Mouse (Mus musculus): ENCODE measurements around the gene Qk. TPM values are rescaled to one million over a fixed set of nuclear protein-coding genes. Genes with fewer than 3 reads are reported as not detected.

The Qk gene
- total and polyA plus RNA-seq, 3 experiments = 58.4 to 1,938 (median 128) TPM

GRCm38 (mm10) chr17:10198231-10198630 lies 121.4 kb downstream of the Qk start:
- H3K9me3 ChIP-seq (replicated peaks; ENCODE audit: insufficient read depth, low read length) = no peaks in the 10 kb centered on the region
- no peak overlapping the region for H3K9ac ChIP-seq (ENCODE audit: control insufficient read depth, low read depth, low read length, poor library complexity, severe bottlenecking)
- TF ChIP-seq GABPA (IDR thresholded peaks at IDR 0.05; ENCODE audit: low read depth, low read length) = no peak
- TF ChIP-seq MAFK (IDR thresholded peaks at IDR 0.05; ENCODE audit: borderline replicate concordance, low read depth, low read length) = no peak
- no peak for TF ChIP-seq ETS1 (IDR thresholded peaks at IDR 0.05; ENCODE audit: low read depth, low read length)
- TF ChIP-seq USF1 (IDR thresholded peaks at IDR 0.05; ENCODE audit: low read depth, low read length) = no peak
- no peak for TF ChIP-seq UBTF (IDR thresholded peaks at IDR 0.05; ENCODE audit: borderline replicate concordance, insufficient read depth, low read depth, low read length)
- TF ChIP-seq ELF1 (IDR thresholded peaks at IDR 0.05; ENCODE audit: low read depth, low read length) = no peak
- no peak for TF ChIP-seq TCF12 (IDR thresholded peaks at IDR 0.05; ENCODE audit: low read depth, low read length)
- TF ChIP-seq TAL1 (IDR thresholded peaks at IDR 0.05; ENCODE audit: low read length) = no peak
- TF ChIP-seq BHLHE40 (IDR thresholded peaks at IDR 0.05; ENCODE audit: borderline replicate concordance, low read depth, low read length) = no peak
- TF ChIP-seq ZKSCAN1 (IDR thresholded peaks at IDR 0.05; ENCODE audit: low read depth, low read length) = no peak
- no peak for TF ChIP-seq RAD21 (IDR thresholded peaks at IDR 0.05; ENCODE audit: low read depth, low read length)
- no peak for TF ChIP-seq USF2 (IDR thresholded peaks at IDR 0.05; ENCODE audit: borderline replicate concordance in 1 of 2, insufficient read depth in 1 of 2, low read depth in 1 of 2, low read length in 2 of 2)
- no peak for TF ChIP-seq EP300 (IDR thresholded peaks at IDR 0.05; ENCODE audit: low read depth in 1 of 2, low read length in 2 of 2)
- TF ChIP-seq RCOR1 (IDR thresholded peaks at IDR 0.05; ENCODE audit: low read depth, low read length) = no peak
- no peak for TF ChIP-seq POLR2AphosphoS5 (IDR thresholded peaks at IDR 0.05; ENCODE audit: borderline replicate concordance, low read depth, low read length)
- no peak for TF ChIP-seq MAX (IDR thresholded peaks at IDR 0.05; ENCODE audit: low read length)
- no peak for TF ChIP-seq ZMIZ1 (IDR thresholded peaks at IDR 0.05; ENCODE audit: low read depth, low read length)
- TF ChIP-seq JUND (IDR thresholded peaks at IDR 0.05; ENCODE audit: low read depth, low read length) = no peak
- TF ChIP-seq MEF2A (IDR thresholded peaks at IDR 0.05; ENCODE audit: extremely low read depth, insufficient replicate concordance, low read depth, low read length, poor library complexity, severe bottlenecking) = no peak
- H3K4me3 ChIP-seq (ENCODE audit: control insufficient read depth in 1 of 2, insufficient read depth in 1 of 2, low read depth in 2 of 2, low read length in 2 of 2) = no peak overlapping the region
- H3K36me3 ChIP-seq (ENCODE audit: control insufficient read depth in 1 of 2, insufficient read depth in 2 of 2, low read length in 2 of 2) = no peaks in the 10 kb centered on the region; a peak in 2 of 4 replicates
- no peaks in the 10 kb centered on the region for H3K79me2 ChIP-seq (ENCODE audit: control insufficient read depth, insufficient read depth, low read length, poor library complexity)
- no peaks in the 10 kb centered on the region for H3K4me1 ChIP-seq (ENCODE audit: control insufficient read depth in 1 of 2, insufficient read depth in 2 of 2, low read length in 2 of 2)
- no peaks in the 10 kb centered on the region for H3K27me3 ChIP-seq (ENCODE audit: control insufficient read depth in 1 of 2, insufficient read depth in 2 of 2, low read length in 2 of 2)
- H3K27ac ChIP-seq (ENCODE audit: control insufficient read depth, low read depth, low read length) = no peak overlapping the region
- no peak for DNase-seq (ENCODE audit: low read depth, low spot score)

- no peak for DNase-seq (ENCODE audit: low read depth, low spot score)
- Histone ChIP-seq H3K9ac (ENCODE audit: control insufficient read depth, low read depth, low read length, poor library complexity, severe bottlenecking) (no peak overlapping the region), H3K9me3 (replicated peaks; ENCODE audit: insufficient read depth, low read length) (no peaks in the 10 kb centered on the region), H3K36me3 (ENCODE audit: control insufficient read depth in 1 of 2, insufficient read depth in 2 of 2, low read length in 2 of 2) (no peaks in the 10 kb centered on the region), H3K27me3 (ENCODE audit: control insufficient read depth in 1 of 2, insufficient read depth in 2 of 2, low read length in 2 of 2) (no peaks in the 10 kb centered on the region), H3K27ac (ENCODE audit: control insufficient read depth, low read depth, low read length) (no peak overlapping the region), H3K79me2 (ENCODE audit: control insufficient read depth, insufficient read depth, low read length, poor library complexity) (no peaks in the 10 kb centered on the region), H3K4me1 (ENCODE audit: control insufficient read depth in 1 of 2, insufficient read depth in 2 of 2, low read length in 2 of 2) (no peaks in the 10 kb centered on the region; a peak in 1 of 4 replicates), H3K4me3 (ENCODE audit: control insufficient read depth in 1 of 2, insufficient read depth in 1 of 2, low read depth in 2 of 2, low read length in 2 of 2) (no peak overlapping the region)
- TF ChIP-seq E2F4 (IDR thresholded peaks at IDR 0.05; ENCODE audit: borderline replicate concordance, low read depth, low read length) (no peak), RCOR1 (IDR thresholded peaks at IDR 0.05; ENCODE audit: low read depth, low read length) (no peak), SMC3 (IDR thresholded peaks at IDR 0.05; ENCODE audit: low read depth, low read length) (no peak), USF2 (IDR thresholded peaks at IDR 0.05; ENCODE audit: borderline replicate concordance in 1 of 2, insufficient read depth in 1 of 2, low read depth in 1 of 2, low read length in 2 of 2) (no peak), CHD2 (IDR thresholded peaks at IDR 0.05; ENCODE audit: low read length) (no peak), POLR2AphosphoS5 (IDR thresholded peaks at IDR 0.05; ENCODE audit: borderline replicate concordance, low read depth, low read length) (no peak), TBP (IDR thresholded peaks at IDR 0.05; ENCODE audit: low read depth, low read length) (no peak), MAX (IDR thresholded peaks at IDR 0.05; ENCODE audit: low read length) (no peak), BHLHE40 (IDR thresholded peaks at IDR 0.05; ENCODE audit: borderline replicate concordance, low read depth, low read length) (no peak), KAT2A (conservative IDR thresholded peaks at IDR 0.05; ENCODE audit: low read depth, low read length) (no peak), MYC (IDR thresholded peaks at IDR 0.05; ENCODE audit: low read depth, low read length) (no peak), NRF1 (IDR thresholded peaks at IDR 0.05; ENCODE audit: insufficient read depth, low read depth, low read length, poor library complexity, severe bottlenecking) (no peak), MAZ (IDR thresholded peaks at IDR 0.05; ENCODE audit: low read depth, low read length) (no peak)
Observed at GRCm38 (mm10) chr17:10195703-10196102, 124.0 kb downstream of the Qk start.

Measured in MEL (cell line).